Mouse (Mus musculus): ENCODE results near the gene Ssbp3. TPM values are rescaled to one million over a fixed set of nuclear protein-coding genes. Genes with fewer than 3 reads are reported as not detected.

The Ssbp3 gene
- polyA plus RNA-seq, 1 experiment from 2014 or later, result 173 TPM

- H3K27ac ChIP-seq, result 0 out of 2 replicates have a peak overlapping the region, but pooled peaks have one; percentile 53
- H3K27me3 ChIP-seq, result no peaks in the 10 kb centered on the region
- peaks cover 3% of the 10 kb centered on the region; the same call in 1 of the 2 replicates for H3K36me3 ChIP-seq (ENCODE audit: poor library complexity, severe bottlenecking)
- ATAC-seq, result no peak
- H3K9ac ChIP-seq, result no peak overlapping the region
- no peak overlapping the region for H3K4me2 ChIP-seq
- peaks cover 92% of the 10 kb centered on the region for H3K4me1 ChIP-seq
- no peak overlapping the region for H3K4me3 ChIP-seq
- H3K9me3 ChIP-seq (replicated peaks), result no peaks in the 10 kb centered on the region
Measured at GRCm38 (mm10) chr4:106953221-106953620, 42.7 kb downstream of the Ssbp3 start.

- ATAC-seq, result no peak
- WGBS, result 65% methylated on average over 5 of the region's 5 CpGs
Measured at GRCm38 (mm10) chr4:106953760-106954159, 43.3 kb downstream of the Ssbp3 start.

GRCm38 (mm10) chr4:106955729-106956712 lies 45.5 kb downstream of the Ssbp3 start:
- no peaks in the 10 kb centered on the region for H3K27me3 ChIP-seq
- ATAC-seq, result peak; percentile 75
- H3K36me3 ChIP-seq (ENCODE audit: poor library complexity, severe bottlenecking), result peaks cover 3% of the 10 kb centered on the region; the same call in 1 of the 2 replicates
- no peaks in the 10 kb centered on the region for H3K9me3 ChIP-seq (replicated peaks)
- H3K27ac ChIP-seq, result peak overlapping the region; percentile 87
- 36% methylated on average over 19 of the region's 19 CpGs for WGBS
- peak overlapping the region; percentile 40; the same call in 1 of the 2 replicates for H3K9ac ChIP-seq
- H3K4me1 ChIP-seq, result peaks cover 92% of the 10 kb centered on the region
- no peak overlapping the region for H3K4me3 ChIP-seq
- H3K4me2 ChIP-seq, result peak overlapping the region; percentile 32

More at GRCm38 (mm10) chr4:106953760-106954159, 43.3 kb downstream of the Ssbp3 start:
- Histone ChIP-seq H3K9me3 (replicated peaks) (no peaks in the 10 kb centered on the region), H3K9ac (peak overlapping the region; percentile 48; the same call in 1 of the 2 replicates), H3K4me1 (peaks cover 92% of the 10 kb centered on the region), H3K27ac (peak overlapping the region; percentile 53), H3K4me2 (no peak overlapping the region), H3K4me3 (no peak overlapping the region), H3K36me3 (ENCODE audit: poor library complexity, severe bottlenecking) (peaks cover 3% of the 10 kb centered on the region; the same call in 1 of the 2 replicates), H3K27me3 (no peaks in the 10 kb centered on the region)

- no peaks in the 10 kb centered on the region for H3K27me3 ChIP-seq
- H3K4me3 ChIP-seq, result no peak overlapping the region
- peaks cover 97% of the 10 kb centered on the region for H3K4me1 ChIP-seq
- no peaks in the 10 kb centered on the region for H3K9me3 ChIP-seq (replicated peaks)
- no peak overlapping the region for H3K27ac ChIP-seq
- H3K9ac ChIP-seq, result no peak overlapping the region
- WGBS, result 98% methylated on average over 2 of the region's 2 CpGs
- no peak for ATAC-seq
- H3K36me3 ChIP-seq (ENCODE audit: poor library complexity, severe bottlenecking), result peaks cover 3% of the 10 kb centered on the region; the same call in 1 of the 2 replicates
- H3K4me2 ChIP-seq, result no peak overlapping the region
Measured at GRCm38 (mm10) chr4:106958117-106958516, 47.6 kb downstream of the Ssbp3 start.

- 82% methylated on average over 3 of the region's 3 CpGs for WGBS
- Histone ChIP-seq H3K9ac (no peak overlapping the region), H3K36me3 (ENCODE audit: poor library complexity, severe bottlenecking) (peaks cover 3% of the 10 kb centered on the region; the same call in 1 of the 2 replicates), H3K4me2 (no peak overlapping the region), H3K4me1 (peaks cover 97% of the 10 kb centered on the region), H3K9me3 (replicated peaks) (no peaks in the 10 kb centered on the region), H3K27ac (peak overlapping the region; percentile 83; the same call in 1 of the 2 replicates), H3K27me3 (no peaks in the 10 kb centered on the region), H3K4me3 (no peak overlapping the region)
- ATAC-seq, result no peak
Measured at GRCm38 (mm10) chr4:106958561-106958960, 48.1 kb downstream of the Ssbp3 start.

- no peaks in the 10 kb centered on the region for H3K27me3 ChIP-seq
- no peaks in the 10 kb centered on the region for H3K9me3 ChIP-seq (replicated peaks)
- no peak overlapping the region for H3K4me3 ChIP-seq
- H3K4me1 ChIP-seq, result peaks cover 97% of the 10 kb centered on the region
- peak overlapping the region; percentile 83 for H3K27ac ChIP-seq
- H3K9ac ChIP-seq, result peak overlapping the region; percentile 27; the same call in 1 of the 2 replicates
- H3K4me2 ChIP-seq, result peak overlapping the region; percentile 30
- peaks cover 3% of the 10 kb centered on the region; the same call in 1 of the 2 replicates for H3K36me3 ChIP-seq (ENCODE audit: poor library complexity, severe bottlenecking)
- 41% methylated on average over 12 of the region's 12 CpGs for WGBS
- peak; percentile 46; the same call in 1 of the 2 replicates for ATAC-seq
Measured at GRCm38 (mm10) chr4:106959506-106960302, 49.2 kb downstream of the Ssbp3 start.

- Histone ChIP-seq H3K27ac (peak overlapping the region; percentile 83), H3K4me3 (no peak overlapping the region), H3K36me3 (ENCODE audit: poor library complexity, severe bottlenecking) (peaks cover 2% of the 10 kb centered on the region), H3K4me2 (peak overlapping the region; percentile 30; the same call in 1 of the 2 replicates), H3K4me1 (peaks cover 96% of the 10 kb centered on the region), H3K27me3 (no peaks in the 10 kb centered on the region), H3K9me3 (replicated peaks) (no peaks in the 10 kb centered on the region), H3K9ac (no peak overlapping the region)
- WGBS, result 64% methylated on average over 2 of the region's 2 CpGs
- no peak for ATAC-seq
Measured at GRCm38 (mm10) chr4:106960476-106960875, 50.0 kb downstream of the Ssbp3 start.

GRCm38 (mm10) chr4:106961321-106961720 lies 50.8 kb downstream of the Ssbp3 start:
- H3K4me3 ChIP-seq, result no peak overlapping the region
- no peak overlapping the region for H3K27ac ChIP-seq
- WGBS, result 96% methylated on average over 1 of the region's 1 CpGs
- no peak overlapping the region for H3K4me2 ChIP-seq
- H3K9ac ChIP-seq, result no peak overlapping the region
- peaks cover 9% of the 10 kb centered on the region for H3K36me3 ChIP-seq (ENCODE audit: poor library complexity, severe bottlenecking)
- no peak for ATAC-seq
- no peaks in the 10 kb centered on the region for H3K9me3 ChIP-seq (replicated peaks)
- no peaks in the 10 kb centered on the region for H3K27me3 ChIP-seq
- H3K4me1 ChIP-seq, result peaks cover 88% of the 10 kb centered on the region

- peaks cover 82% of the 10 kb centered on the region for H3K4me1 ChIP-seq
- peaks cover 9% of the 10 kb centered on the region for H3K36me3 ChIP-seq (ENCODE audit: poor library complexity, severe bottlenecking)
- H3K4me3 ChIP-seq, result no peak overlapping the region
- 74% methylated on average over 9 of the region's 9 CpGs for WGBS
- H3K9me3 ChIP-seq (replicated peaks), result no peaks in the 10 kb centered on the region
- H3K27ac ChIP-seq, result 0 out of 2 replicates have a peak overlapping the region, but pooled peaks have one; percentile 6
- H3K4me2 ChIP-seq, result no peak overlapping the region
- H3K9ac ChIP-seq, result no peak overlapping the region
- H3K27me3 ChIP-seq, result no peaks in the 10 kb centered on the region
- no peak for ATAC-seq
Measured at GRCm38 (mm10) chr4:106964356-106964755, 53.9 kb downstream of the Ssbp3 start.

- 68% methylated on average over 10 of the region's 10 CpGs for WGBS
- no peaks in the 10 kb centered on the region for H3K27me3 ChIP-seq
- H3K36me3 ChIP-seq (ENCODE audit: poor library complexity, severe bottlenecking), result peaks cover 9% of the 10 kb centered on the region
- no peak overlapping the region for H3K9ac ChIP-seq
- no peak overlapping the region for H3K4me3 ChIP-seq
- no peak overlapping the region for H3K4me2 ChIP-seq
- no peak for ATAC-seq
- H3K4me1 ChIP-seq, result peaks cover 82% of the 10 kb centered on the region
- H3K27ac ChIP-seq, result no peak overlapping the region
- no peaks in the 10 kb centered on the region for H3K9me3 ChIP-seq (replicated peaks)
Measured at GRCm38 (mm10) chr4:106964996-106965395, 54.5 kb downstream of the Ssbp3 start.

GRCm38 (mm10) chr4:106966443-106966842 lies 55.9 kb downstream of the Ssbp3 start:
- H3K27ac ChIP-seq, result no peak overlapping the region
- ATAC-seq, result no peak
- no peaks in the 10 kb centered on the region for H3K9me3 ChIP-seq (replicated peaks)
- WGBS, result 81% methylated on average over 3 of the region's 3 CpGs
- no peak overlapping the region for H3K4me3 ChIP-seq
- H3K4me2 ChIP-seq, result no peak overlapping the region
- H3K4me1 ChIP-seq, result peaks cover 76% of the 10 kb centered on the region
- no peaks in the 10 kb centered on the region for H3K27me3 ChIP-seq
- no peak overlapping the region for H3K9ac ChIP-seq
- H3K36me3 ChIP-seq (ENCODE audit: poor library complexity, severe bottlenecking), result peaks cover 9% of the 10 kb centered on the region
